Mouse (Mus musculus) liver, embryonic 15.5 days (tissue): ENCODE measurements around the gene Sap30bp. TPM values are rescaled to one million over a fixed set of nuclear protein-coding genes. Genes with fewer than 3 reads are reported as not detected.

Experiments
- ATAC-seq: fragments of 200-750 bp; cut with Nextera tagmentation; 2 replicates; pipeline ENCODE4 v1.8.0; 2017; ENCODE audit warnings: moderate number of reproducible peaks, mild to moderate bottlenecking, moderate library complexity; ENCODE audit not compliant: insufficient read depth
- H3K27ac ChIP-seq: fragments of 300-500 bp; sonication (generic); replicated peaks from 2 replicates; pipeline ENCODE4 v1.5.1; 2015; ENCODE audit warnings: mild to moderate bottlenecking, inconsistent platforms
- H3K27me3 ChIP-seq: fragments of 300-500 bp; sonication (generic); 2 replicates; pipeline ENCODE4 v1.6.1; 2015; ENCODE audit warnings: mild to moderate bottlenecking, inconsistent platforms
- H3K36me3 ChIP-seq: fragments of 300-500 bp; sonication (generic); replicated peaks from 2 replicates; pipeline ENCODE4 v1.6.1; 2015; ENCODE audit warnings: moderate library complexity, mild to moderate bottlenecking, inconsistent platforms
- H3K4me1 ChIP-seq: fragments of 300-500 bp; sonication (generic); replicated peaks from 2 replicates; pipeline ENCODE4 v1.6.1; 2015; ENCODE audit warnings: inconsistent platforms
- H3K4me2 ChIP-seq: fragments of 300-500 bp; sonication (generic); 2 replicates; pipeline ENCODE4 v1.6.1; 2015; ENCODE audit warnings: moderate library complexity, mild to moderate bottlenecking, inconsistent platforms
- H3K4me3 ChIP-seq: fragments of 300-500 bp; sonication (generic); replicated peaks from 2 replicates; pipeline ENCODE4 v1.5.1; 2015; ENCODE audit warnings: mild to moderate bottlenecking, inconsistent platforms
- H3K9ac ChIP-seq: fragments of 300-500 bp; sonication (generic); 2 replicates; pipeline ENCODE4 v1.6.1; 2015; ENCODE audit warnings: moderate library complexity, mild to moderate bottlenecking, inconsistent platforms
- H3K9me3 ChIP-seq: fragments of 300-500 bp; sonication (generic); replicated peaks from 2 replicates; pipeline ENCODE4 v1.6.1; 2016; ENCODE audit warnings: inconsistent platforms
- WGBS: fragments of 180-500 bp; shearing (Covaris S2); methylation state at CpG from one replicate; pipeline ENCODE4 v1.1.7; 2015; ENCODE audit warnings: mixed read lengths; ENCODE audit not compliant: insufficient replicate concordance; 5-methylcytosine and 5-hydroxymethylcytosine counted together
- polyA plus RNA-seq: library from polyadenylated mRNA; unstranded; fragments of >200 nt; fragmentation: Nextera tagmentation; extraction: Ambion mirVana; gene quantifications from 2 replicates; pipeline ENCODE4 v1.2.1, GENCODE M21; 2015

Sap30bp gene
- polyA plus RNA-seq, 1 experiment from 2014 or later = 15.0 TPM

GRCm38 (mm10) chr11:116011529-116012261, 78.6 kb downstream of the Sap30bp start:
- Histone ChIP-seq H3K4me1 (peaks cover 41% of the 10 kb centered on the region), H3K9ac (peak overlapping the region; percentile 73), H3K4me3 (peak overlapping the region; percentile 66), H3K4me2 (peak overlapping the region; percentile 91), H3K27ac (peak overlapping the region; percentile 81), H3K9me3 (no peaks in the 10 kb centered on the region), H3K27me3 (peaks cover 33% of the 10 kb centered on the region), H3K36me3 (peaks cover 27% of the 10 kb centered on the region)
- ATAC-seq = 0 out of 2 replicates have a peak, but pooled peaks have one; percentile 11
- WGBS = 22% methylated on average over 14 of the region's 14 CpGs

- peaks cover 40% of the 10 kb centered on the region for H3K4me1 ChIP-seq
- H3K4me2 ChIP-seq = peak within 1 kb of the TSS; percentile 91
- peak within 1 kb of the TSS; percentile 73 for H3K9ac ChIP-seq
- peak within 1 kb of the TSS; percentile 66 for H3K4me3 ChIP-seq
- peaks cover 27% of the 10 kb centered on the region for H3K36me3 ChIP-seq
- H3K9me3 ChIP-seq = no peaks in the 10 kb centered on the region
- ATAC-seq = peak; percentile 83
- WGBS = under 1% methylated on average over 55 of the region's 55 CpGs
- H3K27me3 ChIP-seq = peaks cover 33% of the 10 kb centered on the region
- peak within 1 kb of the TSS; percentile 81 for H3K27ac ChIP-seq
Measured at GRCm38 (mm10) chr11:116012262-116012947, 79.3 kb downstream of the Sap30bp start, which contains the start of gene Galk1. Gene Galk1 (minus strand): TSS chr11:116012719.

GRCm38 (mm10) chr11:116014821-116015220, 81.7 kb downstream of the Sap30bp start:
- H3K4me2 ChIP-seq = no peak overlapping the region
- no peak overlapping the region for H3K9ac ChIP-seq
- peaks cover 45% of the 10 kb centered on the region for H3K4me1 ChIP-seq
- 43% methylated on average over 8 of the region's 8 CpGs for WGBS
- peaks cover 33% of the 10 kb centered on the region for H3K27me3 ChIP-seq
- no peak overlapping the region for H3K27ac ChIP-seq
- ATAC-seq = no peak
- no peaks in the 10 kb centered on the region for H3K9me3 ChIP-seq
- peaks cover 8% of the 10 kb centered on the region; the same call in 1 of the 2 replicates for H3K36me3 ChIP-seq
- H3K4me3 ChIP-seq = no peak overlapping the region

Other genes starting within 250 kb of the Sap30bp start
- 53.4 and 55.8 TPM in 2 replicates for gene Grb2, start 224.7 kb upstream of the Sap30bp start, polyA plus RNA-seq
- gene Tmem94, start 167.8 kb upstream of the Sap30bp start, polyA plus RNA-seq = 9.9 and 10.1 TPM in 2 replicates
- gene Caskin2, start 119.6 kb upstream of the Sap30bp start, polyA plus RNA-seq = 5.7 and 6.7 TPM in 2 replicates
- gene Tsen54, start 118.6 kb upstream of the Sap30bp start, polyA plus RNA-seq = 13.7 and 18.7 TPM in 2 replicates
- gene Llgl2, start 109.2 kb upstream of the Sap30bp start, polyA plus RNA-seq = 11.9 and 16.2 TPM in 2 replicates
- 0.45 and 0.46 TPM in 2 replicates for gene Myo15b, start 74.9 kb upstream of the Sap30bp start, polyA plus RNA-seq
- gene Smim5, start 33.3 kb upstream of the Sap30bp start, polyA plus RNA-seq = 37.8 and 40.0 TPM in 2 replicates
- 2.7 and 3.3 TPM in 2 replicates for gene Smim6, start 21.3 kb upstream of the Sap30bp start, polyA plus RNA-seq
- gene Recql5, start 195 bp downstream of the Sap30bp start, polyA plus RNA-seq = 8.1 and 10.9 TPM in 2 replicates
- gene Itgb4, start 41.4 kb downstream of the Sap30bp start, polyA plus RNA-seq = 0.18 and 0.31 TPM in 2 replicates
- 168 and 190 TPM in 2 replicates for gene Galk1, start 79.4 kb downstream of the Sap30bp start, polyA plus RNA-seq
- 540 and 595 TPM in 2 replicates for gene H3f3b, start 94.7 kb downstream of the Sap30bp start, polyA plus RNA-seq
- 10.1 and 11.6 TPM in 2 replicates for gene Unk, start 97.0 kb downstream of the Sap30bp start, polyA plus RNA-seq
- 21.4 and 23.3 TPM in 2 replicates for gene Unc13d, start 144.7 kb downstream of the Sap30bp start, polyA plus RNA-seq
- gene Wbp2, start 153.7 kb downstream of the Sap30bp start, polyA plus RNA-seq = 83.9 and 93.0 TPM in 2 replicates
- 5.4 and 7.6 TPM in 2 replicates for gene Trim47, start 193.9 kb downstream of the Sap30bp start, polyA plus RNA-seq
- gene Trim65, start 197.8 kb downstream of the Sap30bp start, polyA plus RNA-seq = 1.2 and 1.5 TPM in 2 replicates
- gene Mrpl38, start 205.6 kb downstream of the Sap30bp start, polyA plus RNA-seq = 48.8 and 51.1 TPM in 2 replicates
- gene Fbf1, start 234.9 kb downstream of the Sap30bp start, polyA plus RNA-seq = 6.1 and 7.5 TPM in 2 replicates